Mouse (Mus musculus): ENCODE measurements around the gene Myocd.

The Myocd gene

DNA sequence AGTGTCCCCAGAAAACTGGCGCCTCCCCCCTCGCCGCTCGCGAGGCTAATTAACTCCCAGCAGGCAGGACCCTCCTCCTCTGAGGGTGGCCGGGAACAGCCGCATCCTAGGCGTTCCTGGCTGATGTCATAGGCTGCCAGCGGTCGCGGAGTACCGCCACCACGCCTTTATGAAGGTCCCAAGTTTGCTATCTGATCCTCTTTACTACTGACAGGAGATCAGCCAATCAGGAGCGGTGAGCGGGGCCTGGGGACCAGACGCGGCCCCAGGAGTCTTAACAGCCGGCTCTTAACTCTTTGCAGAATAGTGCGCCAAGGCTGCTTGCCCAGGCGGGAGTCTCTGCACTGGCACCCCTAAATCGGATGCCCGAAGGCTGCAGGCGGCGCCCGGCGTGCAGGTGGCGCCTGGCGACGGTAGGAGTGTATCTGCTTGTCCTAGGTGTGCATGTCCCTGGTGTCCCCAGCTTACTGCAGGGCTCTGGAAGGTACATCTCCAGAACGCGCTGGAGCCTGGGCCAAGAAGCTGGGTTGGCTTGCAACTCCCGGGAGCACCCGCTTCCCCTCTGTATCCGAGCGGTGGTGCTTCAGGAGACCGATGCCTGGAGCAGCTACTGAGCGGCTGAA is at the start of gene Myocd:
TSS of gene Myocd (minus strand) at position 139 of the 623 bp plus-strand sequence.
- DNase-seq (ENCODE audit: extremely low read depth, low read depth): no peak

DNA sequence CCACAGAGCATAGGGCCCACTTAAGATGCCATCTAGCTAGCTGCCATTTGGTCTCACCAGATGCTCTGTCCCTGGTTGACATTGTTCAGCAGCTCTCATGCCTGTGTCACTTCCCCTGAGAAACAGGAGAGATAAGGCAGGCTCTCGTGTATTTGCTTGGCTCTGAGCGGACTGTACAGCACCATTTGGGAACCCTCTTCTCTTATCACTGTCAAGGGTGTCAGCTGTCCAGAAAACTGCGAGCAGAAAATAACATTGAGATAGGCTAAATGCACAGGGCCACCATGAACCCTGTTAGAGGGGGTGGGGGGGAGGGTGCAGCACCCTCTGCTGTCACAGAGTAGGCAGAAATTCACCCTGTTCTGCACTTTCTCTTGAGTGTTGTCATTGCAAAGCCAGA is 34.0 kb upstream of the Myocd start:
- DNase-seq (ENCODE audit: extremely low read depth, low read depth): no peak

DNA sequence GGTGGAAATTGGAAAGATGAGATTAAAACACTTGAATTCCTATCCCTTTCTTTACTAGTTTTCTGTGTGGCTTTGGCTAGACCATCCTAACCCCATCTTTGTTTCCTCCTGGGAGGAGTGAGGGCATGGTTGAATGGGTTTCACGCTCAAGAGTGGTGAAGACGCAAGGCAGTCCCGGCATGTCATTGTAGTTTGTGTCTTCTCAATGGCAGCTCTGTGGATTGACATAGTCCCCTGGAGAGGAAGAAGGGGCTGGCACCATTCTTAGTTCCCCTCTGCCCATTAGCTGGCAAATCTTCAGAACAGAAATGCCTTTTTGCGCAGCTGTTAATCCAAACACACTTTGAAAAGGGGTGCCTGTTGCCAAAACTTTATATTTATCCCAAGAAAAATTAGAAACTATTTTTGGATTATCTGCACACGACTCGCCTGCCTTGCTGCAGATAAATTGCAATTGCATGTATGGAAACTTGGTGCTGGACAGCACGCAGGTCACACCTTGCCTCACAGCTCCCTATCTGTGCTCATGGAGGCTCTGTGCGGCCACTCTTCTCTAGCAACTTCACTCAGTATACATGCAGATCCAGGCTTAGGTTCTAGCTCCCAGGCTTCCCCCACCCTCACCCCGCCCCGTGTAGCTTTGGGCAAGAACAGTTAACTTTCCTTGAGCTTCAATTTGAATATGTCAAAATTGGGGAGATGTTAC is 24.5 kb upstream of the Myocd start:
- DNase-seq (ENCODE audit: extremely low read depth, low read depth): no peak

DNA sequence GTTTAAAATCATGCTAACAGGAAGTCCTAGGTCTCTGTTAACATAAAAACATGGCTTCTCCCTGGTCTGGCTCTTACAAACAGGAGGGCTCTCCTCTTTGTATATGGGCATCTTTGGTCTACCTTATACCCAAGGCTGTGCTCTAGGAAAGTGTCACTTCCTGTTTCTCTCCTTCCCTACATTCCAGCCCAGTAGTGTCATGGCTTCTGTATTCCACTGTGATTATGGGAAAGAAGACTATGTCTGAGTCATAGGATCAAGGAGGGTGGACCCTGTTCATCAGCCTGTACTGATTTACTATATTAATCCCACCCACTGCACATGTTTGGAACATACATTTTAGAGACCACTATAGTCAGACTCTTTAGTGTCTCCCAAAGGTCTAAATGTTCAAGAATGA is 23.2 kb upstream of the Myocd start:
- DNase-seq (ENCODE audit: extremely low read depth, low read depth): no peak

DNA sequence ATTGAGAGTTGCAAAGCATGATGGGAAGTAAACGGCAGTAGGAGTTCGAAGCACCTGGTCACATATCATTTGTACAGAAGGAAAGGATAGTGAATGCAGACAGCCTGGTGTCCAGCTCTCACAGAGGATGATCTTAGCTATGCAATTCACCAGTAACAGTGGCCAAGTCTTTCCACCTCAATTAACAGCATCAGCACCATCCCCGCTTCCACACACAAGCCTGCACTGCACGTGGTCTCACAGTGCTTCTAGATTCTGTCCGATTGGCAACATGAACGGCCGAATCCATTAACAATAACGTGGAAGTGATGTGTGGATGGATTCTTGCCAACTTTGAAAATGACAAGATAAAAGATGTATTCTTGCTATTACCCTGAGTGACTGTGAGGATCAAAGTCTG is 17.9 kb upstream of the Myocd start:
- DNase-seq (ENCODE audit: extremely low read depth, low read depth): no peak

DNA sequence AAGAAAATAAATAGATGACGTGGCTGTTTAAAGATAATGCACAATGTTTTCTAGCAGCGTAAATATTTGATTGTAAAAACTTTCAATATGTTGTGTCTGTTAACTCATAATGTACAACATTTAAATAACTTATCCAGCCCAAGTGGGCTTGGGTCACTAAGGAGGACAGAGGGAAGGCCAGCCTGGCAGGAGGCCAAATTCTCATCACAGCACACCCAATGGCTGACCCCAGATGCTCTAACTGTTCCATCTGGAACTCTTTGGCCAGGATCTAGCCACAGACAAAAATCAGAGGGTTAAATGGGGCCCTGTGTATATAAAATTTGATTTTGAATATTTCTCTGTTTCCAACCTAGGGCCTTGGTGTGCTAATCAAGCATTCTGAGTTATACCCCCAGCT is 16.4 kb upstream of the Myocd start:
- DNase-seq (ENCODE audit: extremely low read depth, low read depth): no peak

DNA sequence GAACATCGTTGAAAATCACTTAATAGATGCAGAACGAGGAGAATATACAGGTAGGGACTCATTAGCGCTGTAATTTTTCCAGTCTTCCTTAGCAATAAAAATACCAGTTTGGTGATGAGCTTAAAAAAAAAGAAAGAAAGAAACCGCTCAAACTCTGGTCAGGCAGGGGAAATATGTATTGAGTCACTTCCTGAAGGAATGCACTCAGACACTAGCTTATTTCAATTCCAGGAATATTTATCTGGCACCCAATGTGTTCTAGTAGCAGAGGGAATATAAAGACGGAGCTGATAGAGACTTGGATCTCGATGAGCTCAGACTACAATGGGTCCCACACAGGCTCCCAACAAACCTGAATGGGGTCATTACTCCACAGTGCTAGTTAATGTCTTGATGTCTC is 5.7 kb upstream of the Myocd start:
- DNase-seq (ENCODE audit: extremely low read depth, low read depth): no peak

DNA sequence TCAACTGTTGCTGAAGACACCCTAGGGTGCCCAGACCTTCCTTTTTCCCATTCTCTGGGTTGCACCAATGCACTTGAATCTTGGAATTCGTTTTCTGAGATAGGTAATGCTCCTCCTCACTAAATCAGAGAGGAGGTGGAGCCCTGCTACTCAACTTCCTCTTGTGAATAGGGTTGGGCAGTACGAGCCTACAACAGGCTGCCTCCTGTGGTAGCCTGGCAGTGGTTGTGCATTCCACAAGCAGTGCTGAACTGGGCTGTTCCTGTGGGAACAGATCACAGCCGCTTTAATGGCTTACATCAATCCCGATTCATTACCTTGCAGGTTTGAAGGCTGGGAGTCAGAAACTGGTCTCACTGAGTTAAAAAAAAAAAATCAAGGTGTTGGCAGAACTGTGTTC is 1.2 kb upstream of the Myocd start:
- no peak for DNase-seq (ENCODE audit: extremely low read depth, low read depth)

DNA sequence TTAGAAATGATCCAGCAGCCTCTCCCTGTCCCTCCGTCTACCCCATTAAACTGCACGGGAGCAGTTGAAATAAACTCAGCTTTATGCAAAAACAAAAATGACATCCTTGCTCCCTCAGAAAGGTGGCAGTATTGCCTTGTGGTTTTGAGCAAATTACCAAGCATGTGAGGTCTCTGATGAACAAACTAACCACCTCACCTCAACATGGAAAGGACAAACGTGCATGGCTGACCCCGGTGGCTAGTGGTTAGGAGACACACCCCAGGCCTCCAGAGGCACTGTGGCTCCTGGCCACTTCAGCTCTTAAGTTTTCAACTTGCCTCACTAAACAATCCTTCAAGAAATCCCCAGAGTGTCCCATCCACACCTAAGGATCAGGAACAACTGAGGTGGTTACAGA is 1.5 kb downstream of the Myocd start:
- no peak for DNase-seq (ENCODE audit: extremely low read depth, low read depth)

DNA sequence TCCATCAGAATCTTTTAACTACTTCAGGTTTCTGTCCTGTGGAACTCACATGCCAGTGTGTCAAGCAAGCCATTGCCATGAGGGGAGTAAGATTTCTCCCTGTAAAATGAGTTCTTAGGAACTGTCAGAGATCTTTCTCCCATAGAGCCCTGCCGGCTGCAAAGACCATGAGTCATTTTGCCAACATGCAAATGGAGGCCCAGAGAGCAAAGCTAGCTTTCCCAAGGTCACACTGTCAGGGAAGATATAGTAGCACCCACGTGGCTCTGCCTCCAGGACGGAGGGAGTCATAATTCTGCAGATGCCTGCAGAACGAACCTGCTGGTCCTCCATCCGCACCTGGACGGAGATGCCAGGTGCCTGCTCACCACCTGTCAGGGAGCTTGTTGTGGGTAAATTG is 6.3 kb downstream of the Myocd start:
- no peak for DNase-seq (ENCODE audit: extremely low read depth, low read depth)

DNA sequence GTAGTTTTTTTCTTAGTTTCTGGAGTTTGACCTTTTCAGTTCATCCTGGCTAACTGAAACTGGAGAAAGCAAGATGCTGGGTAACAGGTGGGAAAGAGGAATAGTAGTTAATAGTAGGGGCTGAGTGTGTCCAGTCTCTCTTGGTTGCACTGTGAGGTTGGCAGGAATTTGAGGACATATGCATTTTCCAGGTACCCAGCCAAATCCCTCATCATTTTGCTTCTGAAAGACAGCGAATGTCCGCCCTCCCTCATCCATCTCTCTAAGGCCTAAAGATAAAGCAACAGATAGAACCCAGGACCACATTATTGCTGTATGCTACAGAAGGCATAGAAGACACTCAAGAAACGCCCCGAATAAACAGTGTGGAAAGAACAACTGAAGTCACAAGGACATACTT is 10.8 kb downstream of the Myocd start:
- DNase-seq (ENCODE audit: extremely low read depth, low read depth): no peak

DNA sequence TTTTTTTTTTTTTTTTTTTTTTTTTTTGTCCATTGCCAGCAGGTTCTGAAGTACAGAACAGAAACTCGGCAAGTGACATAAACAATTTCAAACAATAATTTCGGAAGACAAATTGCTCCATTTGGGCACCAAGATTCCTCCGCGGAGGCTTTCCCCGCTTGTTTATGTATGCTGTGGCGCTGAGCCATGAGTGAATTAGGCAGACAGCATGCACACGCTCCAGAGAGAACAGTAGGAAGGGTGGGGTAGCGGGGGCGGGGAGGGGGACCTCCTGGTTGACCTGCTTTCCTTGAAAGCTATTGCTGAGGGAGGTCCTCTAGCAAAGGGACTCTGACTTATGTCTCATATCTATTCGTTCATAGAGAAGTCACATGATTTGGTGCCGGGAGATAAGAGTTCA is 13.6 kb downstream of the Myocd start:
- no peak for DNase-seq (ENCODE audit: extremely low read depth, low read depth)

DNA sequence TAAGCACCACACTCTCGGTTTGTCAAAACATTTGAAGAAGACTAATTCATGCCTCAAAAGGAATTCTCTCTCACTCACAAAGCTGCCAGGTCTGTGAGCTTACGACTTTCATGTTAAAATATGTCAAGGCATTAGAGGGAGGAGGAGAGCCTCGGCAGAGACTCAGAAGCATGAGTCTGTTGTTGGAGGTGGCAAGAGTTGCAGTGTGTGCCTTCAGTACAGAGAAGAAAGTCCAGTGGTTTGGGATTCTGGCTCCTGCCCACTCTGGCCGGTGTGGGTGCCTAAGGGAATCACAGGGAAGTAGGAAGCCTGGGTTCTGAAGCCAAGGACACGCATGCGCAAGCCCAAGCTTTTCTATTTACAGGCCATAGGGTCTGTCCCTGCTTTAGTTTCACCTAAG is 14.2 kb downstream of the Myocd start:
- DNase-seq (ENCODE audit: extremely low read depth, low read depth): no peak

DNA sequence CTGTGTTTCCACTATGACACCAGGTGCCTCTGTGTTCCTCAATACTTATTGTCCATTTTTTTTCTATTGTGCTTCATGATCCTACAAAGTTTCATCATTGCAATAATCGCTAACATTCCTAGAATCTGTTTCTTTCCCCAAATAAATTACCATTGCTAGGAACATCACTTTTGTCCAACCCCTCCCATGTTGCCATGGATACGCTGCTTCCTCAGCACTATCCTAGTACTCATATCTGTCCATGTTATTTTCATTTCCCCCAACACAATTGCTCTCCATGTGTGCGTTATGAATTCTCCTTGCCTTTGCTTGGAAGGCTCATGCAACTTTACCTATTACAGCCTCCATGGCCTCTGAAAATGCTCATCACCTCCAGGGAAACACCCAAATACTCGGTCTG is 19.4 kb downstream of the Myocd start:
- DNase-seq (ENCODE audit: extremely low read depth, low read depth): no peak

DNA sequence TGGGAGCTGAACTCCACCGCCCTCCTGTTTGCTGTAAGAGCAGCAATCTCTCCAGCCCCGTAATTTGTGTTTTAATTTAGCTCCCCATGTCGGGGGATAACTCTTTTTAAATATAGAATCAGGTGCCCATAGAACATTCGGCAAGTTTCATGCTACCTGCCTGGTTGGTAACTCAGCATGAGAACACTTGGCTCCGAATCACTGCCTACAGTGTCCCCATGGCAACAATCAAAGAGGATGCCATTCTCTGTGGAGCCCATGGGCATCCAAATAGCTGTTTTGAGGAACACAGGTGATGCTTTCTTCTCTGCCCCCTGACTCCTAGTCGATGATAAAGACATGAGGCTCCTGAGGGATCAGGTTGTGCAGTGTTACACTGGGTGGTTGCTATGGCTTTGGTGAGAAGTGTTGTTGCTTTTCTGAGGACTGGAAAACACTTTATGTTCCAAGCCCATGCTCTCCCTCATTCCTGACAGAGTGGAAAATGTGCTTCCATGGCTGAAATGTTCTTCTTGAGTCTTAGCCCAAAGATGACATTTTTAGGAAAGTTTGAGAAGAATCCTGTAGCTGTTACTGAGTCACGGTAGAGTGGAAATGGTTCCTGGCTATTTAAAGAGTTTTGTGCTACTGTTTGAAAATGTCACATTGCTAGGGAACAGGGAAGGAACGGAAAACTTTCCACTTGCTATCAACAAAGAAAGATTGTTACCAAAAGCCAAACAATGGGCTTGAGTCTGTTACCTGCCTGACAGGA is 23.3 kb downstream of the Myocd start:
- DNase-seq (ENCODE audit: extremely low read depth, low read depth): no peak

DNA sequence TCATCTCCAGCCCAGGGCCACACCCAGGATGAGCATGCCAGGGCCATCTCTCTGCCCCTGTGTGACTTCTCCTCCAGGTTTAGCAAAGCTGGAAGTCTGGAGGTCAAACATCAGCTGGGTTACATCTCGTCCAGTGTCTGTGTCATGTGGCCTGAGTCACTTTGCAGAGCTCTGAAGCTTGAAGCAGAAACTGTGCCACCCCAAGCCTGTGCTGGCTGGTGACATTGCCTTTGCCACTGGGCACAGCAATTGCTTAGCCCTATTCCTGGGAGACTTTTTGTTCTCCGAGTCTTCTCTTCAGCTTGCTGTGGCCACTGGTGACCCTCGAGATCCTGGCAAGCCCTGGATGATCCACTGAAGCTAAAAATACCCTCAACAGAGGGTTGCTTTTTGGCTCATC is 26.2 kb downstream of the Myocd start:
- DNase-seq (ENCODE audit: extremely low read depth, low read depth): no peak

DNA sequence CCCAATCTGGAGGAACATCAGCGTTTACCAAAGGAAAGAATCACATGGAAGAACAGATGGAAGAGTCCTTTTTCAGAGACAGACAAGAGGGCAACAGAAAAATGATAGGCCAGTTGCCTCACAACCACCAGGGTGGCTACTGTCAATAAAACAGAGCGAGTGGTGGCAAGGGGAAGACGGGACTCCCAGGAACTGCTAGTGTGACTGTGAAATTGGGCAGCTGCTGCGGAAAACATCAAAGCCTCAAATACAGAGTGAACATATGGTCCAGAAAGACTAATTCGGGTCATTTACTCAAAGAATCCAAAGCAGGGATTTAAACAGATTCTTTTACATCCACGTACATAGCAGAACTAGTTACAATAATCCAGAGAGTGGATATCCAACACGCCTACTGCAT is 29.3 kb downstream of the Myocd start:
- no peak for DNase-seq (ENCODE audit: extremely low read depth, low read depth)

DNA sequence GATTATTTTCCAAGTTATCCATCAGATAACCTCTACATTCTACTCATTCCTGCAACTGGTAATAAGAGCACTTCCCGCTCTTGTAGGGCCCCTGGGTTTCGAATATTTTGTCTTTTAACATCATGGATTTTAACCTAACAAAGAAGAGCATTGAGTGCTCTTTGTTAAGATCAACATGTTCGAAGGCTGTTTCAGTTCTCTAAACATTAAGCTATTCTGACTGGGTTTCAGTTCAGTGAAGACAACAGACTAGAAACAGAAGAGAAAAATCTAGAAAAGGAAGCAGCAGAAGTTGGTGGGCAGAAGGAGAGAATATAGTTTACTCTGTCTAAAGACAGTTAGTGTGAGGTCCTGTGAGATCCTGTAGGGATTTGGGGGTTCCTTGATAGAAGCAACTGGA is 31.9 kb downstream of the Myocd start:
- no peak for DNase-seq (ENCODE audit: extremely low read depth, low read depth)

DNA sequence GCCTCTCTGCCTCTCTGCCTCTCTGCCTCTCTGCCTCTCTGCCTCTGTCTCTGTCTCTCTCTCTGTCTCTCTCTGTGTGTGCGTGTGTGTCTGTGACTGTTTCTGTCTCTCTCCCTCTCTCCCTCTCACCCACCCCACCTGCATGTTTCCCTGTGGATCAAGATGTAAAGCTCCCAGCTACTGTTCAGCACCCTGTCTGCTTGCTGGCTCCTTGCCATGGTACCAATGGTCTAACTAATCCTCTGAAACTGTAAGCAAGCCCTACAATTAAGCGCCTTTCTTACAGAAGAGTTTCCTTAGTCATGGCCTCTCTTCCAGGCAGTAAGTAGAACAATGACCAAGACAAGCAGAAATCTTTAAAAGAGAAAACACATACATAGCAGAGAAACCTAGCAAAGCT is 32.9 kb downstream of the Myocd start:
- no peak for DNase-seq (ENCODE audit: extremely low read depth, low read depth)

DNA sequence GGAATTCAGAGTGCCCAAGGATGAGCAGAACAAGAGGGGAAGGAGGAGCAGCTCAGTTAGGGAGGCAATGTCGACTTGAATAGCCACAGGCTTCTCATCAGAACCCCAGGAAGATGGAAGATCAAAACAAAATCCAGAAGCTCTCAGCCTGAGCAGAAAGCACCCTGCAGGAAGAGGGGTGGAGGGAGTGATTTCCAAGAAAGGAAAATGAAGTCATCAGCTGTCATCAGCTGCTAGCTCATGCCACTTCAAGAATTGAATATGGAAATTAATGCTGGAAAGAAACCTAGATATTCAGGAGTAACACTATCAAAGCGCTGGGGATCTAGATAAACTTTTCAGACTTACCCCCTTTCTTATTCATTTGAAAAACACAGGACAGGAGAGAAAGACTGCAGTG is 34.4 kb downstream of the Myocd start:
- no peak for DNase-seq (ENCODE audit: extremely low read depth, low read depth)

DNA sequence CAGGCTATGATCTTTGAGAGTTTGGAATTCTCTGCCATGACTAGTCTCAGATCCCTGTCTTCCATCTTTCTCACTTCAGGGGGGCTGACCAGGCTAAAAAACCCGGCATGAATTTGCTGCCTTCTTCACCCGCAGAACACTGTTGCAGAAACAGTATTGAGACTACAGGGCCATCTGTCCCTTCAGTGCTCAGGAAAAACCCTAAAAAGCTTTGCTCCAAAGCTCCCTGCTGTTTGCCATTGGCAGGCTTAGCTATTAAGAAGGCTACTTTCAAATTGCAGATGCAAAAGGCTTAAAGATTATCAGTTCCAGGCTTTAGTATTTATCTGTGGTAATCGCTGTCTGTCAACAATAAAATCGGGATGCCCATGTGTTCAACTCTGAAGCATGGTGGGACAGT is 38.0 kb downstream of the Myocd start:
- DNase-seq (ENCODE audit: extremely low read depth, low read depth): no peak

DNA sequence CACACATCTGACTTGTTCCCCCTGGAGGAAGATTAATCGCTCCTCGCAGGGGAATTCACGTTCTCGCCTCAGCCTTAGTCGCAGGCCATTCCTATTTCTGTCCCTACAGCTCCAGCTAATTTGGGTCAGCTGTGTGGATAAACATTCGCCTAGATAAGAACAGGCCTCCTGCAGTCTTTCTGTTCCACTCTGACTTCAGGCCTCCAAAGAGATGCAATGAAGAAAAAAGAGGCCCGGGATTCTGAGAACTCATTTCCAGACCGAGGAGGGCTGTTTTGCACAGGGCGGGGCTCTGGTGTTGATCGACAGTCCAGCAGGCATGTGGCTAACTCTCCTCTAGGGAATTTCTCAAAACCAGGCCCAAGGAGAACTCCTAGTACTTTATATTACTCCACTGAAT is 43.0 kb downstream of the Myocd start:
- no peak for DNase-seq (ENCODE audit: extremely low read depth, low read depth)

Data from MEL-GATA-1-ER (cell line).